Mouse (Mus musculus) thymus, postnatal 14 days (tissue): ENCODE results near the gene Olfr1279.
"Not testable (repeated sequence)": the region's sequence is repeated elsewhere in the genome, so short reads cannot be mapped to it uniquely, and the experiment has no call there.

Experiments used
- DNase-seq: peaks from one replicate; pipeline ENCODE4 v3.0.0; 2021

Gene Olfr1279

DNA sequence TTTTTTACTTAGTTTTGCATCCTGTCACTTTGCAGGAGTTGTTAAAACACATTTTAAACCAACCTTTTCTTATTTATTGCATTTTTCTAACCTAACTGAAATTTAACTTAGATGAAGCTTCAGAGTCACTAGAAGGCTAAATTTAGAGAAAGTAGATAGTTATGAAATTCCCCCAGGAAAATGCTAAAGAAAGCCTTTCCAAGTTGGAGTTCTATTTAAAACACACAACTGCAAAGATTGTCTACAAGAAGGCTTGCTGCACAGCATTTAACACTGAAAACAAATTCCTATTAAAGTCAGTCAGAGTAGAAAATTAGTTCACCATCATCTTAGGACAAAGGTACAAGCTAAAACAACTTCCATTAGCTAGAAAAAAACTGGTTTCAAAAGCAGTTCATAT, at the start of gene Olfr1279:
Olfr1279 (plus strand) TSS at position 262 of the 400 bp plus-strand sequence.
- DNase-seq = no peak

DNA sequence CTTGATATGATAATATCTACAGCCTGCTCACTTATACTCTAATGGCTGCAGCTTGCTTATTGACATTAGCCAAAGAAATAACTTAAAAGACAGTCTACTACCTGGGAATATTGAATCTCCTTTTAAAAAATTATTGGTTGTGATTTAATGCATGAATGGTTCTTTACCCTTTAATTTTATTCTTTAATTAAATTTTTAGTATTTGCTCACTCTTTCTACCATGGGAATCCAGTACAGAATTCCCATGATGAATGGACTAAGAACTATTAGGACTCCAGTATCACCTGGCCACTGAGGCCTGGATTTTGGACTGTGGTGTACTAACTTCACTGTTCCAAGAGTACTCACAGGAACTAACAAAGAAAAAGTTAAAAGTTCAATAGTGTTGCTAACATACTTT, 46.2 kb upstream of the Olfr1279 start, which contains the start of gene Olfr1276:
Olfr1276 (plus strand) TSS at position 301 of the 400 bp plus-strand sequence.
- no peak for DNase-seq

DNA sequence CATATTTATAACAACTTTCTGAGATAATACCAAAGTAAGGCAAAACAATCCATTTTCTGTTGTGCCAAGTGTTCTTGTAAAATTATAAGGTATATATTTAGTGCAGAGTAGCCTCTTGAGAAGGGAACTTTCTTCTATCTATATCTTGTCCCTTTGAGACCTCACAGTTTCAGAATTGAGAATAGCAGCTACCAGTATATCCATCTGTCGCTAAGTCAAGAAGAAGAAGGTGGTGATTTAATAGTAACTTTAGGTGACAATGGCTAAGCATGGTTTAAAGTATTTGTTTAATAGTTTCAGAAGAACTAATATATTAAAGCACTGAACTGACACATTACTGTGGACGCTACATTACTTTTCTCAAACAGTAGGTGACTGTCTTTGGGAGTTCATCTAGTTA, 26.4 kb upstream of the Olfr1279 start, which contains the start of gene Olfr1277:
Olfr1277 (minus strand) TSS at position 101 of the 400 bp plus-strand sequence.
- DNase-seq = no peak

DNA sequence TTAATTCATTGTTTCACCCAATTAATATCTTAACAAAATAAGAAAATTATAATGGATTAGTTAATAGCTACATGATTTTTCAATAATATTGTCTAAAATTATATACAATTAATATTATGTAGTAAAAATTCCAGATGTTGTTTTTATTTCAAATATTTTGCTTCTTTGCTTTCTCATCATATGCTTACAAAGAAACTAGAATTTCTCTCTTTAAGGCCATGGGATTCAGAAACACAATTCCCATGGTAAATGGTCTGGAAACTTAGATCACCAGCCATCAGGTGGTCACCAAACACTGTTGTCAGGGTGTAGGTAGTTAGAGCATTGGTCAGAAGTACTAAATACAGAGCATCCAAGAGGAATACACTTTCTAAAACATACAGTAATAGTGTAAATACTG, 10.6 kb upstream of the Olfr1279 start, which contains the start of gene Olfr1278:
Olfr1278 (plus strand) TSS at position 301 of the 400 bp plus-strand sequence.
- no peak for DNase-seq

DNA sequence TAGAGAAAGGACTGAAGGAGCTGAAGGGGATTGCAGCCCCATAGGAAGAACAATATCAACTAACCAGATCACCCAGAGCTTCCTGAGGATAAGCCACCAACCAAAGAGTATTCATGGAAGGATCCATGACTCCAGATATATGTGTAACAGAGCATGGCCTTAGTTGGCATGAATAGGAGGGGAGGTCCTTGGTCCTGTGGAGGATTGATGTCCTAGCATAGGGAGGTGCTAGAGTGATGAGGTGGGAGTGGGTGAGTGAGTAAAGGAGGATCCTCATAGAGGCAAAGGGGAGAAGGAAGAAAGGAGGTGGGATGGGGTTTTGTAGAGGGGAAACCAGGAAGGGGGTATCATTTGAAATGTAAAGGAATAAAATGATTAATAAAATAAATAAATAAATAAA, 1.9 kb upstream of the Olfr1279 start:
- no peak for DNase-seq

DNA sequence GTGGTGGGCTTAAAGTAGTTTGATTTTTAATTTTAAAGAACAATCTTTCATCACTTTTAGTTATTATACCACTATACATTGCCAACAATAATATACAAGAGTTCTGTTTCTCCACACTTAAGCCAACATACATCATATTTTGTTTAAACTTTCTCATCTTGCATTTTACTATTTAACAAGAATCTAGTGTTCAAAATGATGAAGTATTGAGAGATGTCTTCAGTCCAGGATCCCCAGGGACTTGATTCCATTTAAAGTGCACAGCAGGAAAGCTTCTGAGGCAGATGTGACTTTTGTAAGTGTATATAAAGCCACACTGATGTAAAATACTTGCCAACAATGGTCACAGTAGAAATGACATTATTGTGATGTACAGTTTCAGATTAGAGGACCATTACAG, 13.3 kb downstream of the Olfr1279 start, which contains the start of gene Olfr1280:
Olfr1280 (plus strand) TSS at position 301 of the 400 bp plus-strand sequence.
- DNase-seq = no peak

DNA sequence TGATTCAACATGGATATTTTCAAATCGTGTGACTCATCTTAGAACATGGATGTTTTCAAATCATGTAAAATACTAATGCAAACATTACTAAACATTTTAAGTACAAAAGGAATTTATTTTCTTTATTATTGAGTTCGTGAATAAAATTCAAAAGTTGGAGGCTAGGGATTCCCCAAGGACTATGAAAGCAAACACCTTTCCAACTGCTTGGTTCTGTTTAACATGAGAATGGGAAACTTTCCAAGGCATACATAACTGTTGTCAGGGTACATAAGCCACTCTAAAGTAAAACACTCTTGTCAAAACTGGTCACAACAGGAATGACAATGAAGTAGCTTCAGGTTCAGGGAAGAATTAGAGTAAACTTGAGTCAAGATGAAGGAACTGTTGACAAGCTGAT, 25.8 kb downstream of the Olfr1279 start, which contains the start of gene Olfr1281:
Olfr1281 (plus strand) TSS at position 301 of the 400 bp plus-strand sequence.
- no peak for DNase-seq

GRCm38 (mm10) chr2:111333721-111334120, 33.3 kb downstream of the Olfr1279 start:
- not testable (repeated sequence) for DNase-seq

- no peak for DNase-seq
These were observed 35.5 kb downstream of the Olfr1279 start, which contains the start of gene Olfr1282 for GRCm38 (mm10) chr2:111335976-111336375. Olfr1282 (minus strand) TSS chr2:111336076.
